Mouse (Mus musculus) midbrain, embryonic 12.5 days (tissue): ENCODE results near the gene Abcb4. TPM values are rescaled to one million over a fixed set of nuclear protein-coding genes. Genes with fewer than 3 reads are reported as not detected.
"Not testable (repeated sequence)": the region's sequence is repeated elsewhere in the genome, so short reads cannot be mapped to it uniquely, and the experiment has no call there.

ENCODE experiments used
- ATAC-seq: fragments of 200-750 bp; cut with Nextera tagmentation; 2 replicates; pipeline ENCODE4 v1.8.0; 2017; ENCODE audit warnings: low read depth, moderate TSS enrichment, moderate library complexity; ENCODE audit not compliant: low FRiP score
- H3K27ac ChIP-seq: fragments of 300-500 bp; sonication (generic); replicated peaks from 2 replicates; pipeline ENCODE4 v1.5.1; 2016; ENCODE audit warnings: mild to moderate bottlenecking
- H3K27me3 ChIP-seq: fragments of 300-500 bp; sonication (generic); 2 replicates; pipeline ENCODE4 v1.6.1; 2016; ENCODE audit warnings: mild to moderate bottlenecking
- H3K36me3 ChIP-seq: fragments of 300-500 bp; sonication (generic); 2 replicates; pipeline ENCODE4 v1.6.1; 2016
- H3K4me1 ChIP-seq: fragments of 300-500 bp; sonication (generic); 2 replicates; pipeline ENCODE4 v1.6.1; 2016
- H3K4me2 ChIP-seq: fragments of 300-500 bp; sonication (generic); replicated peaks from 2 replicates; pipeline ENCODE4 v1.6.1; 2016; ENCODE audit warnings: mild to moderate bottlenecking, moderate library complexity
- H3K4me3 ChIP-seq: fragments of 300-500 bp; sonication (generic); 2 replicates; pipeline ENCODE4 v1.5.1; 2016; ENCODE audit warnings: mild to moderate bottlenecking
- H3K9ac ChIP-seq: fragments of 300-500 bp; sonication (generic); replicated peaks from 2 replicates; pipeline ENCODE4 v1.6.1; 2016; ENCODE audit warnings: mild to moderate bottlenecking, moderate library complexity
- H3K9me3 ChIP-seq: fragments of 300-500 bp; sonication (generic); 2 replicates; pipeline ENCODE4 v1.6.1; 2016; ENCODE audit warnings: mild to moderate bottlenecking
- WGBS: fragments of 180-500 bp; shearing (Covaris S2); methylation state at CpG from one replicate; pipeline ENCODE4 v1.1.7; 2016; 5-methylcytosine and 5-hydroxymethylcytosine counted together
- polyA plus RNA-seq: library from polyadenylated mRNA; unstranded; fragments of >200 nt; fragmentation: Nextera tagmentation; extraction: Ambion mirVana; gene quantifications from 2 replicates; pipeline ENCODE4 v1.2.1, GENCODE M21; 2016

Abcb4 gene
- 0.93 TPM in 2 replicates for polyA plus RNA-seq

DNA sequence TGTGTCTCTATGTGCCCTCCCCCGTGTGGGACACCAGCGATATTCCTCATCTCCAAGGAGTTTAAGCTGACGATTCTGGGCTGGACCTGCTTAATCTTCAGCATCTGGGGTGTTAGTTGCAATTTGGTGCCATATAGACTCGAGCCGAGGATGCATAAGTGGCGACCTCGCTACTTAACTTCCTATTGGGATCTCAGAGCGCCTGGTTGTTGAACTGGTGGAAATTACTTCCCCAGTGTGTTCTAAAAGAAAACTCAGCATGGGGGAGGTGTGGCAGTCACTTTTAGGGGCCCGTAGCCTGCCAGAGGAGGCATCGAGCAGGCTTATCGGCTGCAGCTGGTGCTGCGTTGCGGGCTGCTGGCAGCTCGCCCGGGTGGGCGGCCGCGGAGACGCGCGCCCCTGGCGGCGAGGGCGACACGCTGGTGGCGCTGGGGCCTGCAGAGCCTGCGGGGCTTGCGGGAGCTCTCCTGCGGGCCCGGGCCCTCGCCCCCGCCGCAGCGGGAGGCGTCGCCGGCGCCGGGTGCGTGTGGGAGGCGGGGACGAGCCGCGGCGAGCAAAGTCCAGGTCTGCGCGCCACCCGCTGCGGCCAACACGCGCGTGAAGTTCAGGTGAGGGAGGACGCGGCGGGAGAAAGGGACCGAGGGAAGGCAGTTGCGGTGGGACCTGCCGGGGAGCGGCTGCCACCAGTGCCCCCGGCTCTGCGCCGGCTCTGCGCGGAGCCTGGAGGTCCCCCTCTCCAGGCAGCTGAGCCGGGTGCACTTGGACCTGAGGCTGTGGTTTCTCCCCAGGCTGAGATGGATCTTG, at the start of gene Abcb4:
Gene Abcb4 (plus strand): TSS at position 418 of the 804 bp plus-strand sequence.
- Histone ChIP-seq H3K36me3 (no peaks in the 10 kb centered on the region), H3K4me1 (0 out of 2 replicates have a peak, but pooled peaks cover 2% of the 10 kb centered on the region), H3K9ac (peak within 1 kb of the TSS; percentile 73), H3K27me3 (peaks cover 23% of the 10 kb centered on the region), H3K27ac (no peak within 1 kb of the TSS), H3K4me3 (peak within 1 kb of the TSS; percentile 73), H3K9me3 (peaks cover 3% of the 10 kb centered on the region; the same call in 1 of the 2 replicates), H3K4me2 (peak within 1 kb of the TSS; percentile 94)
- WGBS: 1% methylated on average over 65 of the region's 65 CpGs
- peak; percentile 95 for ATAC-seq

DNA sequence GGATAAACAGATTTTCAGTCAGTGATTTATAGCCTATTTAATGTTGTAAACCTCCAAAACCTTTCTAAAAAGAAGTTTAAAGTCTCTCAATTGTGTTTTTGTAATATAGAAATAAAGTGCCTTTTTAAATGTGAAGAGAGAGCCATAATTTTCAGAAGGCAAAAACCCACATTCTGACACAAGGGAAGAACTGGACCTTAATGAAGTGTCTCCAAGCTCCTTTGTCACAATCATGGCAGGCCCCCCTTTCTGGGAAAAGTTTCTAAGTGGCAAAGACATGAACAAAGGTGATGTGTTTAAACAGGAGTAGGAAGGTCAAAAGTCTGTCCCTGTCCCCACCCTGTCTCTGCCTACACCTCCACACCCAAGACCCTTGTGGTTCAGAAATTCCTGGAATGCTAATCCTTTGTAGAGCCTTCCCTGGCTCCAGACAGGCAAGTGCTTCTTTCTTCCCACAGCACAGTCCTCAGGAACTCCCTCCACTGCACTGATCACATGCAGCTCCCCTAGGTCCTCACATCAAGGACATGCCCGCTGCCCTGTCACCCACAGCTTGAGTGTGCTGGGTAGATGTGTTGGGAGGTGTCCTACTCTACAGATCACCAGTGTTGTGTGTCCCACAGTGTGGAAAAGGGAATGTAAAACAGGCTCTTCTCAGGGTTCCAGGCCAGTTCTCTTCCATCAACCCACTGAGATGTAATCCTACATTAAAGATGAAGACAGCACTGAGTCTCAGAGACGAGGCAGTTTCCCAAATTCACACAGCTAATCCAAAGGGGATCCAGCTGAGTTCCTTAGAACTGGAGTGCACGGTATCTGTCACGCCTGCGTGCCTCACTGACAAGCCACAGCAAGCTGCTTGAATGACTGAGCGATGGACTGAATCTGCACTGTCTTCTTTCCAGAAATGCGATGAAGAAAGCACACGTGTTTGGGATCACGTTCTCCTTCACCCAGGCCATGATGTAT, 44.6 kb upstream of the Abcb4 start:
- 26% methylated on average over 8 of the region's 9 CpGs for WGBS
- not testable (repeated sequence) for H3K9me3 ChIP-seq, H3K4me3 ChIP-seq, H3K27me3 ChIP-seq, ATAC-seq, H3K9ac ChIP-seq, H3K36me3 ChIP-seq, H3K4me2 ChIP-seq, H3K4me1 ChIP-seq, H3K27ac ChIP-seq

DNA sequence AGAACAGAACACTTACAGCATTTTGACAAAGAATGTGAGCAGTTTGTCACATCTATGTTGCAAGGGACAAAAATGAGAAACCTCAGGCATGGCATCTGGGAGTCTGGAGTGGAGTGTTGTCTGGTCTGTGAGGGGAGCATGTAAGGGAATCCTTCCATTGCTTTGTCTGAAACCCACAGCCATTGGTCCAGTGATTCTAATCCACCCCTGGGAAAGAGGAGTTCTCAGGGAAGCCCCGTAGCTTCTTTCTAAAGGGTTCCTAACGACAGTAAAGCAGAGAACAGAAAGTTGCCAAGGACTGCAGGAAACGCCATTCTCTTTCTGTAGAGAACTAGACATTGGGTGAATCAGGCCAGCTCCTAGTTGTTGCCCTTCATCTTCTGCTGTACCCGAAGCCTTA, 42.7 kb upstream of the Abcb4 start:
- Histone ChIP-seq H3K4me3 (no peak overlapping the region), H3K36me3 (no peaks in the 10 kb centered on the region), H3K4me2 (no peak overlapping the region), H3K9me3 (no peaks in the 10 kb centered on the region), H3K9ac (no peak overlapping the region), H3K27ac (no peak overlapping the region), H3K4me1 (no peaks in the 10 kb centered on the region), H3K27me3 (no peaks in the 10 kb centered on the region)
- ATAC-seq: no peak
- 55% methylated on average over 4 of the region's 4 CpGs for WGBS

DNA sequence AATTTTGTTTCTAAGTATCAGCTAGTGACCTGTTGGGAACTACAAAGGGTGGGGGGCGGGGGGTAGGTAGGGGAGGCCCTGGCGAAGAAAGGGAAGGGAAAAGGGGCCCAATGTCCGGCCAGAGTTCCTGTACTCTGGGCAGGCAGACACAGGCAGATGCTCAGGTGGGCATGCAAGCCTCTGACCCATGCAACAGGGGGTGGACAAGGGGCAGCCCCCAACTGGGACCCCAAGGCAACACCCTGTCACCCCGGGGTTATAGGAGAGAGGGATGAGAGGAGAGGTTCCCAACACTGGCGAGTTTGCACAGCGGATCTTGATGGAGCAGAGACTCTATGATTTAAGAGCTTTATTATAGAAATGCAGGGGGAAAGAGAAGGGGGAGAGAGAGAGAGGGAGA, 36.3 kb upstream of the Abcb4 start:
- Histone ChIP-seq H3K9me3 (no peaks in the 10 kb centered on the region), H3K4me3 (no peak overlapping the region), H3K27ac (no peak overlapping the region), H3K4me2 (no peak overlapping the region), H3K9ac (no peak overlapping the region), H3K4me1 (no peaks in the 10 kb centered on the region), H3K36me3 (no peaks in the 10 kb centered on the region), H3K27me3 (no peaks in the 10 kb centered on the region)
- WGBS: 73% methylated on average over 6 of the region's 6 CpGs
- no peak for ATAC-seq

DNA sequence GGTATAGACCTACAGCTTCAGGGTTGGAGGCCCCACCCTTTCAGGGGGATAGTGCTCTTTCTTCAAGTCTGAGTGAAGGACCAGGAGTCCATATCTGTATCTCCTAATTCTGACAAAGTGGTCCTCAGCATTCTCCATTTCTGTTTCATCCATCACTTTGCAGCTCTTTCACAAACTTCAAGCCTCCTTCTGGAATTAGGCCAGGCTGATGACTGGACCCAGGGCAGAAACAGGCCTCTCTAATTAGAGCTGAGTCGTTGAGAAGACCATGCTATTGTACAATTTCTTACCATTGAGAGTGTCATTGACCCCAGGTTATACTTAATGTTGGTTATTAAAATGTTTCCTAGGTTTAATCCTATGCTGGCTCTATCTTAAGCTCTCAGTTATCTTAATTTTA, 31.7 kb upstream of the Abcb4 start:
- ATAC-seq: no peak
- no peaks in the 10 kb centered on the region for H3K27me3 ChIP-seq
- no peak overlapping the region for H3K4me2 ChIP-seq
- H3K4me1 ChIP-seq: no peaks in the 10 kb centered on the region
- no peak overlapping the region for H3K4me3 ChIP-seq
- no peaks in the 10 kb centered on the region for H3K36me3 ChIP-seq
- no peaks in the 10 kb centered on the region for H3K9me3 ChIP-seq
- no peak overlapping the region for H3K9ac ChIP-seq
- no peak overlapping the region for H3K27ac ChIP-seq
- 75% methylated on average over 1 of the region's 1 CpGs for WGBS

DNA sequence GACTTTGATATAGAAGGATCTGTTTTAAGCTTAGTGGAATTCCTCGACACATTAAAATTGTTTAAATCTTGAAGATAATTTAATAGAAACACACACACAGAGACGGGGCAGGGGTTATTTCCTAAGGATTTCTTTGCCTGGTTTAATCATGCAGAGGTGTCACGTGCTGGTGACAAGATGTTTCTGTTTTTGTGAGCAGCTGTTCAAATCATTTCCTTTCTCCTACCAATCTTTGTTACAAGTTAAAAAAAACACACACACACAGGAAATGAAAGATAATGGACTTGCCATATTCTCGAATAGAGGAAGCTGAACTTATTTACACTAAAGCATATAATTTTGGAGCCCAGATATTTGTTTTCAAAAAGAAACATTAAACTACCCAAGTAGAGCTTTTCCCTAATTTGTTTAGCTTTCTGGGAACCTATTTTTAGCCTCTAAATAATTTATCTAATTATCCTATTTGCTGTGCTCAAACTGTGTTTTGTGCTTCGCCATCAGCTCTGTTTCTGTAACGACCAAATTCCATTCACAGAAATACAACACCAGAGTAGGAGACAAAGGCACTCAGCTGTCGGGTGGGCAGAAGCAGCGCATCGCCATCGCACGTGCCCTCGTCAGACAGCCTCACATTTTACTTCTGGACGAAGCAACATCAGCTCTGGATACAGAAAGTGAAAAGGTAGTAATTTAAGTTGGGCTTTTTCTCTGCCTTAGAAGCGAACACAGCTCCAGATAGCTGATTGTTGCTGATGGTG, 29.8 kb upstream of the Abcb4 start:
- Histone ChIP-seq H3K4me1 (no peaks in the 10 kb centered on the region), H3K27ac (no peak overlapping the region), H3K9me3 (no peaks in the 10 kb centered on the region), H3K4me2 (no peak overlapping the region), H3K36me3 (no peaks in the 10 kb centered on the region), H3K4me3 (no peak overlapping the region), H3K27me3 (no peaks in the 10 kb centered on the region), H3K9ac (no peak overlapping the region)
- ATAC-seq: no peak
- WGBS: 61% methylated on average over 14 of the region's 14 CpGs

DNA sequence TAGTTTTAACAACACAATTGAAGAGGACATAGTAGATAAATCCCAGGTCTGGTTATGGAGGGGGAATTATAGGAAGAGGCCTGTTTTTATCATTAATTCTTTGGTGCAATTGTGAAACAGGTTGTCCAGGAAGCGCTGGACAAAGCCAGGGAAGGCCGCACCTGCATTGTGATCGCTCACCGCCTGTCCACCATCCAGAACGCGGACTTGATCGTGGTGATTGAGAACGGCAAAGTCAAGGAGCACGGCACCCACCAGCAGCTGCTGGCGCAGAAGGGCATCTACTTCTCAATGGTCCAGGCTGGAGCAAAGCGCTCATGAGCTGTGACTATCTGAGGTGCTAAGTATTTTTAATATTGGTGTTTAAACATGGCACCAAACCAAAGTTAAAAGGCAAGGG, 27.9 kb upstream of the Abcb4 start:
- not testable (repeated sequence) for H3K9me3 ChIP-seq, ATAC-seq
- WGBS: 95% methylated on average over 11 of the region's 11 CpGs

DNA sequence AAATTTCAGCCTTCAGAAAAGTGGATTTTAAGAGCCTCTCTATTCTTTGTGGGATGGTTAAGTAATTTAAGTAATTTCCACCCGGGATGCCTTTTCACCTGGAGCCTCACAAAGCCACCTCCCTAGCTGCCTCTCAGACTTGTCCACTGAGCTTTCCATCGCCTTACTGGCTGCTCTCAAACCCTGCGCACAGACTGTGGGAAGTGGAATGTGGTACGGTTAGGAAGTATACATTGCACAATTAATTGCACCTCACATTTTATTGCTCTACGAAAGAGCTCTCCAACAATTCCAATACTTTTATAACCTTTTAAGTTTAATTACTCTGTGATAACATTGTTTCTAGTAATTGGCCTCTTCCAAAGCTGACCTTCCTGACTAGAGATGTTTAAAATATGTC, 27.2 kb upstream of the Abcb4 start:
- no peak for ATAC-seq
- 92% methylated on average over 5 of the region's 5 CpGs for WGBS
- H3K4me3 ChIP-seq: no peak overlapping the region

More for the DNA sequence above, 27.9 kb upstream of the Abcb4 start:
- H3K9ac ChIP-seq, H3K27ac ChIP-seq, H3K4me3 ChIP-seq, H3K27me3 ChIP-seq, H3K4me2 ChIP-seq, H3K36me3 ChIP-seq, H3K4me1 ChIP-seq: not testable (repeated sequence)

DNA sequence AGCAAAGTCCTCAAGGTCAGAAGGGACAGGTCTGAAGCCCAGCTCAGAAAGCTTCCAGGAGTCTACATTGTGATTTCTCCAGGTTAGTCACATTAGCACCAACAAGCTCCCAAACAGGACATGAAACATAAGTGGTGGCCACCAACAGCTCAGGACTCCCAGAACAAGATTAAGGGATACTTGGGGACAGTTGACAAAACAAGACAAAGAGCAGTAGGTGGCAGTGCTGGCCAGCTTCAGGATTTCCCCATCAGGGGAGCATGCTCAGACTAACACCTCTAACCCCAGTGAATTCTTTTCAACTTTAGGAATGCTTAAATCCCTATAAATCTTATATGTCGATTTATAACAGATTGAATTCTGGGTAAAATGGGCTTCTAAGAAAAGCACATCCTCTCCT, 25.5 kb upstream of the Abcb4 start:
- Histone ChIP-seq H3K4me3 (no peak overlapping the region), H3K9me3 (no peaks in the 10 kb centered on the region), H3K27me3 (no peaks in the 10 kb centered on the region), H3K4me2 (no peak overlapping the region), H3K4me1 (no peaks in the 10 kb centered on the region), H3K36me3 (no peaks in the 10 kb centered on the region), H3K27ac (no peak overlapping the region), H3K9ac (no peak overlapping the region)
- 6% methylated on average over 1 of the region's 1 CpGs for WGBS
- ATAC-seq: peak; percentile 54; the same call in 1 of the 2 replicates

More for the DNA sequence above, 27.2 kb upstream of the Abcb4 start:
- no peak overlapping the region for H3K4me2 ChIP-seq
- H3K9ac ChIP-seq: no peak overlapping the region
- no peaks in the 10 kb centered on the region for H3K9me3 ChIP-seq
- H3K27me3 ChIP-seq: no peaks in the 10 kb centered on the region
- H3K27ac ChIP-seq: no peak overlapping the region
- H3K4me1 ChIP-seq: no peaks in the 10 kb centered on the region
- no peaks in the 10 kb centered on the region for H3K36me3 ChIP-seq

DNA sequence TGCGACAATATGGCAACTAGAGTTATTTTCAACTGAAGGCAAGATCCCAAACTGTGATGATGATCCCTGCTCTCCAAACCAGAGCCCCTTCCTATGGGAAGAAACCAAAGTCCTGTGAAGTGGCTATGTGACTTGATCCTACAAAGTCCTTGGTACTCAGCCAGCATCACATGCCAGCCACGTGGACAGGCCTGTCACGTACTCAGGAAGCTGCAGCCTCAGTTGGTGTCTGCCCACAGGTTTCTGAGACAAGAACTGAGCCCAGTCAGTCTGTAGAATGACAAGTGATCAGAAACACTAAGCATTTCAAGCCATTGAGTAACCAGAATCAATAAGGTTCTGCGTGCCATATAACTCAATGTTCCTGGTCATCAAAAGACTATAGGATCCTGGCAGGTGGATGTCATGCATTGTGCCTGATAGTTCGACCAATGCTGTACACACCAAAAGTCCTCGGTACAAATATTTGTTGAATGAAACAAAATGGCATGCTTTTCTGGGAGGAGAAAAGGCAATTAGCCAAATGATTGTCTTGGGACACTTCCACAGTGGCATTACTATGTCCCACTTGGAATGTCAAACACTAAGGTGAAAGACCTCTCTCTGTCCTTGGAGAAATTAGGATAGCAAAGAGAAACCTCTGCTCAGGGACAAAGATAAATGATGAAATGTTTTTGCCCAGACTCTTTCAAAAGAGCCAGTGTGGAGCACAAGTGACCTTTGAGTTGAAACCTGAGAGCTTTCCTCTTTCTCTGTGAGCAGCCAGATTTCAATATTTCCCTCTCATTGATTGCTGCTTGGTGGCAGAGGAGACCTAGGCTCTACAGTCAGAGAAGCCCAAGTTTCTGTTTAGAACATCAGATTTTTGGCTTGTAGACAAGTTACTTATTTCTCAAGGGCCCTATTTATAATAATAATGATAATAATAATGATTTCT, 20.3 kb upstream of the Abcb4 start:
- H3K27ac ChIP-seq: no peak overlapping the region
- H3K9me3 ChIP-seq: no peaks in the 10 kb centered on the region
- H3K4me1 ChIP-seq: no peaks in the 10 kb centered on the region
- H3K27me3 ChIP-seq: no peaks in the 10 kb centered on the region
- 88% methylated on average over 6 of the region's 6 CpGs for WGBS
- H3K9ac ChIP-seq: no peak overlapping the region
- no peaks in the 10 kb centered on the region for H3K36me3 ChIP-seq
- H3K4me2 ChIP-seq: no peak overlapping the region
- no peak for ATAC-seq
- no peak overlapping the region for H3K4me3 ChIP-seq

DNA sequence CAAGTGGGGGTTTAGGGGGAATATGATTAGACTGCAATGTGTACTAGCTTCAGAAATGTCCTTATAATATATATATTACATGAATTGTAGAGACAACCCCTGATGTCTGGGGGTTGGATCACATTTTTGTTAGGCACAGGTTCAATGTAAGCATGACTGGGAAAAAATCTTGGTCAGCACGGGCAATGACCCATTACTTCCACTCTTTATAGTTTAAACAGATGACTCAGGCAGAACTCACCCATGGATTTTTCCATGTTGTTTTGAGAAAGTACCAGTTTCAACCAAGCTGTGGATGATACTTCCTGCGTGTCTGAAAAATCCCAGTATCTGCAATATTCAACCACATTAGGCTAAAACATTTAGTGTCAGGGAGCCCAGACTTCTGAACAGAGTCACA, 16.4 kb upstream of the Abcb4 start:
- H3K36me3 ChIP-seq: no peaks in the 10 kb centered on the region
- H3K4me3 ChIP-seq: no peak overlapping the region
- no peaks in the 10 kb centered on the region for H3K9me3 ChIP-seq
- H3K4me1 ChIP-seq: no peaks in the 10 kb centered on the region
- no peak overlapping the region for H3K27ac ChIP-seq
- no peak overlapping the region for H3K4me2 ChIP-seq
- no peak for ATAC-seq
- no peak overlapping the region for H3K9ac ChIP-seq
- no peaks in the 10 kb centered on the region for H3K27me3 ChIP-seq
- 78% methylated on average over 2 of the region's 2 CpGs for WGBS
